Mouse (Mus musculus) spleen, adult 2 months (tissue): ENCODE measurements around the gene Fgfr2. TPM values are rescaled to one million over a fixed set of nuclear protein-coding genes. Genes with fewer than 3 reads are reported as not detected.

Experiments used
- DNase-seq, 2 experiments: peaks; one replicate each; pipeline versions ENCODE4 v3.0.0 to v3.0.0-alpha.2; 2012 to 2021; ENCODE audit warnings: low spot score in 2 of 2, low read depth in 1 of 2
- H3K27ac ChIP-seq: fragments of 200-500 bp; 2 replicates; pipeline ENCODE4 v1.5.1; 2012; ENCODE audit warnings: low read length, inconsistent platforms; ENCODE audit not compliant: insufficient read depth
- H3K27me3 ChIP-seq: fragments of 200-500 bp; 2 replicates; pipeline ENCODE4 v1.6.1; 2012; ENCODE audit warnings: mild to moderate bottlenecking, moderate library complexity, low read length, inconsistent platforms; ENCODE audit not compliant: control insufficient read depth, insufficient read depth
- H3K36me3 ChIP-seq: fragments of 200-500 bp; 2 replicates; pipeline ENCODE4 v1.6.1; 2012; ENCODE audit warnings: mild to moderate bottlenecking, low read length, inconsistent platforms; ENCODE audit not compliant: control insufficient read depth, insufficient read depth
- H3K4me1 ChIP-seq: fragments of 200-500 bp; 2 replicates; pipeline ENCODE4 v1.6.1; 2011; ENCODE audit warnings: inconsistent platforms; ENCODE audit not compliant: control insufficient read depth, insufficient read depth, insufficient read length
- H3K4me3 ChIP-seq: fragments of 200-500 bp; 2 replicates; pipeline ENCODE4 v1.5.1; 2011; ENCODE audit warnings: mild to moderate bottlenecking, inconsistent platforms; ENCODE audit not compliant: insufficient read depth, insufficient read length; ENCODE audit errors: extremely low read depth
- CTCF ChIP-seq: fragments of 200-500 bp; IDR thresholded peaks from 2 replicates; pipeline ENCODE4 v1.5.1; 2011; ENCODE audit warnings: mild to moderate bottlenecking, inconsistent platforms; ENCODE audit not compliant: insufficient read depth, insufficient read length, insufficient replicate concordance; ENCODE audit errors: extremely low read depth
- POLR2A ChIP-seq: fragments of 200-500 bp; IDR thresholded peaks from 2 replicates; pipeline ENCODE4 v1.6.1; 2011; ENCODE audit warnings: low read depth, low read length, inconsistent platforms
- WGBS: fragments of 180-500 bp; shearing (Covaris S2); methylation state at CpG from one replicate; pipeline ENCODE4 v1.1.7; 2018; 5-methylcytosine and 5-hydroxymethylcytosine counted together
- polyA plus RNA-seq: library from polyadenylated mRNA; depleted of rRNA; stranded (reverse); fragments of >200 nt; gene quantifications from 2 replicates; pipeline ENCODE4 v1.2.3, GENCODE M21; 2012

Fgfr2 gene
- polyA plus RNA-seq, 1 experiment = 1.6 TPM

DNA sequence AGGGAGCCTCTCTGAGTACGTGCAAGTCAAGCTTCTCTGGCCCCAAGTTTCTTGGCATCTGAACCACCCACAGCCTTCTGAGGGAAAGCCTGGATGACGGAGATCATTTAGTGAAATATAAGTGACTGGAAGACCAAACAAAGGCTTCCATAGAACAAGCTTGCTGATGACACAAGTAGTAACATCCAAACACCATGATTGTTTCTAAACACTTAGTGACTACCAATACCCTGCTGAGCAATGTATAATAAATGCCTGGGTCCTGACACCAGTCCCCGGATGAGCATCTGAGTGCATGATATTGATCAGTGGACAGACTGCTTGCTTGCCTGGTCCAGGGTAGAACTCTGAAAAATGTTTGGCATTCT, 2284.5 kb downstream of the Fgfr2 start:
- 91% methylated on average over 3 of the region's 3 CpGs for whole genome bisulfite sequencing
- H3K27me3 ChIP-seq = no peaks in the 10 kb centered on the region
- TF ChIP-seq POLR2A = no peak
- no peak for TF ChIP-seq CTCF
- H3K27ac ChIP-seq = no peak overlapping the region
- no peak overlapping the region for H3K4me3 ChIP-seq
- no peaks in the 10 kb centered on the region for H3K36me3 ChIP-seq
- DNase-seq = no peak
- H3K4me1 ChIP-seq = no peaks in the 10 kb centered on the region

DNA sequence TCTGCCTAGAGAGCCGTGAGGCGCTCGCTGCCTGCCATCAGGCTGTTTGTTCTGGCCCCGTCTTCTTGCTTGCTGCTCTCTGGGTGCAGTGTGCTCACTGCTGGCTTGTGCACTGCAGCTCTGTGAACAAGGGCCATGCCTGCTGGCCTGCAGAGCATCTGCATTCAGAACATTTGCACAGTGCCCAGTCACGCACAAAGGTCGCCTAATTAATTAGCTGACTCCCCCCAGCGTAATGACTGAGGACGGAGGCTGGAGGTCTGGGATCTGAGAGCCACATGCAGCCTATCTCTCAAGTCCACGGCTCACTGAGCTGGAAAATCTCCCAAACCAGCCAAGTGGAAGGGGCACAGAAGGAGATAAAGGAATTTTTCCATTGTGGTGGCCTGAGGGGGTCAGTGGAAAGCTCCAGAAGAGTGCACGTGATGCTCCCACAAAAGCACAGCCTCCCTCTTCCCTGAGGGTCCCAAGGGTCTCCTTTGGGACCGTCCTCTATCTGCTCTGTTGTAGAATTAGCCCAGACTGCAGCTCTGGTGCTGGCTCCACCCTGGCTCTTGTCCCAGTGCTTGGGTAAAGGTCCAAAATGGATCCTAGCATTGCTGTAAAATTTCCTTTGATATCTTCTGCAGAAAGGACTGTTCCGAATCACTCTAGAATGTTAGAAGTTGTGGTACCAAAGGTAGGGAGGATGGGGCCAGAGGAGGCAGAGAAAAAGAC, 2285.1 kb downstream of the Fgfr2 start:
- no peaks in the 10 kb centered on the region for H3K4me1 ChIP-seq
- no peak overlapping the region for H3K4me3 ChIP-seq
- no peak for DNase-seq
- H3K27me3 ChIP-seq = no peaks in the 10 kb centered on the region
- H3K36me3 ChIP-seq = no peaks in the 10 kb centered on the region
- 84% methylated on average over 12 of the region's 12 CpGs for WGBS
- TF ChIP-seq CTCF (no peak), POLR2A (no peak)
- H3K27ac ChIP-seq = no peak overlapping the region

DNA sequence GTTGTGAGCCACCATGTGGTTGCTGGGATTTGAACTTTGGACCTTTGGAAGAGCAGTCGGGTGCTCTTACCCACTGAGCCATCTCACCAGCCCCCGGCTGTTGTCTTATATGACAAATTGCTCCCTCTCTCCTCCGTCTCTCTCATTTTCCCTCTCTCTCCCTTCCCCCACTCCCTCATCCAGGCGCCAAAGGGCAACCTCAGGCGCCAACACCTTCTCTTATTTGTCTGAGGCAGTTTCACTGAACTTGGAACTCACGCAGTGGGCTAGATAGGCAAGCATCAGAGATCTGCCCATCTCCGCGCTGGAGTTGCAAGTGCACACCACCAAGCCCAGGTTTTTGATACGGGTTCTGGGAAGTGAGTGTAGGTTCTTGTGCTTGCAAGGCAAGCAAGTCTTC, 2287.1 kb downstream of the Fgfr2 start:
- no peak for TF ChIP-seq POLR2A
- no peaks in the 10 kb centered on the region for H3K27me3 ChIP-seq
- no peak for DNase-seq
- no peaks in the 10 kb centered on the region for H3K36me3 ChIP-seq
- no peaks in the 10 kb centered on the region for H3K4me1 ChIP-seq
- 91% methylated on average over 9 of the region's 9 CpGs for WGBS
- no peak overlapping the region for H3K4me3 ChIP-seq
- H3K27ac ChIP-seq = no peak overlapping the region

DNA sequence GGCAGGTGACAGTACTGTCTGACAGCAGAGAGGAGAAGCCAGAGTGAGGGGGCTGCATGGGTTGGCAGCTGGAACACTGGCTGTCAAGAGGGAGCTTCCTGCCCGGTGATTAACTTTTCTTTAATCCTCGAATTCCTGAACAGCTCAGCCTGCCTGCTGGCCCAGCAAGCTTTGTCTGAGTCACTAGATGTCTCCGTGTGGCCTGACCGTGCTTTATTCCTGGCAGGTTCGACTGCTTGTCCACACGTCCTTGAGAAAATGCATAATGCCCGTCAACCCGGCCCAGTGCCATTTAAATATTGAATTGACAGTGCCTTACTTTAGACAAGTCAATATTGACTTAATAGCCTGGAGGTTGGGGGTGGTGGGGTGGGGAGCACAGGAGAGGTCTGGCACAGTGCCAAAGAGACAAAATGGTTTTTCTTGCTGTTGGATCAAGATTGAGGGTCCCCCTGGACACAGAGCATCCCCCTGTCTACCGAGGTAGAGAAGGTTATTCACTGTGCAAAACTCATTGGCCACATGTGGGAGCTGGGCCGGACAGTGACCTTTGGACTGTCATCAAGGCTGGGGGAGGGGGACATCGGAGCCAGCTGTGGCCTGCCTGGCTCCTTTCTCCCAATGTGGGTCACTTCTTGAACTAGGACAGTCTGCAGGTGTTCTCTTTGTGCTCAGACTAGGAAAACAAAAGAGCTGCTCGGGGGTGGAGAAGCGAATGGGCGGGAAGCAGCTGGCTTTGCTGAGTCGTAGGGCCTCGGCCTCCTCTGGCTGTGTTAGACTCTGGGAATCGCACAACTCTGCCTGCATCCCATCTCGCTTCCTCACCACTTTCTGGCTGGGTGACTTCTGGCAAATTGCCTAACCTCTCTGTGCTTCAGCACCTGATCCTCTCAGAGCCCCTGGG, 2287.9 kb downstream of the Fgfr2 start:
- no peak overlapping the region for H3K4me3 ChIP-seq
- TF ChIP-seq POLR2A (no peak), CTCF (no peak)
- H3K27ac ChIP-seq = no peak overlapping the region
- H3K4me1 ChIP-seq = no peaks in the 10 kb centered on the region
- no peak for DNase-seq
- no peaks in the 10 kb centered on the region for H3K36me3 ChIP-seq
- H3K27me3 ChIP-seq = no peaks in the 10 kb centered on the region
- WGBS = 75% methylated on average over 18 of the region's 18 CpGs

DNA sequence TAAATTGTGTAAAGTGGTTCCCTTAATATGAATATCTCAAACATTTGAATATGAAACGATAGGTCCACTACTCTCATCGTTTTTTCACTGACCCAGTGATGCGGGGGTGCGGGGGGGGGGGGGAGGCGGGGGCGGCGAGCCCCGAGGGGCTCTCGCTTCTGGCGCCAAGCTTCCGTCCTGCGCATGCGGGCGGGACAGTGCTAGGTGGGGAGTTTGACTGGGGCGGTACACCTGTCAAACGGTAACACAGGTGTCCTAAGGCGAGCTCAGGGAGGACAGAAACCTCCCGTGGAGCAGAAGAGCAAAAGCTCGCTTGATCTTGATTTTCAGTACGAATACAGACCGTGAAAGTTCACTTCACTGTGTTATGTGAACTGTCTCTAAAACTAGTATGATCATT, 2288.9 kb downstream of the Fgfr2 start:
- Histone ChIP-seq H3K4me1 (no peaks in the 10 kb centered on the region), H3K27me3 (no peaks in the 10 kb centered on the region), H3K4me3 (no peak overlapping the region), H3K27ac (no peak overlapping the region), H3K36me3 (no peaks in the 10 kb centered on the region)
- WGBS = 53% methylated on average over 21 of the region's 21 CpGs
- TF ChIP-seq CTCF = no peak
- TF ChIP-seq POLR2A = no peak
- peak; percentile 19 to 82 for DNase-seq

DNA sequence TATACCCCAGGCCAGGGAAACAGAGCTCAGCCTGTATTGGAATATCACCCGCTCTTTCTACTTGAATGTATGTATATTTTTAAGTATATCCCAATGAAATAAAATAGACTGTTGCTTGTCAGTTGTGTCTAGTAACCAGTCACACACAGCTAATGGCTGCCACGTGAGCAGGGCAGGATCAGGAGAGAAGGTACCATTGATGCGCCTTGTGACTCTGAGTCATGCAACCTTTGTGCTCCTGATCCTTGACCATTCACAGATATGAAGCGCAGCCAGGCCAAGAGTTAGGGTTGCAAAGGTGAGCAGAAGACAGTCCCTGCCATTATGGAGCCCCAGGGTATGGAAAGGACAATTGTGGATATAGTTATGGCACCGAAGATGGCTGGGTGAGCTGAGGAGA, 2291.6 kb downstream of the Fgfr2 start:
- Histone ChIP-seq H3K36me3 (no peaks in the 10 kb centered on the region), H3K27ac (no peak overlapping the region), H3K27me3 (no peaks in the 10 kb centered on the region), H3K4me1 (peaks cover 8% of the 10 kb centered on the region; the same call in 1 of the 2 replicates), H3K4me3 (no peak overlapping the region)
- DNase-seq = no peak
- TF ChIP-seq POLR2A = no peak
- no peak for TF ChIP-seq CTCF
- WGBS = 91% methylated on average over 5 of the region's 5 CpGs

DNA sequence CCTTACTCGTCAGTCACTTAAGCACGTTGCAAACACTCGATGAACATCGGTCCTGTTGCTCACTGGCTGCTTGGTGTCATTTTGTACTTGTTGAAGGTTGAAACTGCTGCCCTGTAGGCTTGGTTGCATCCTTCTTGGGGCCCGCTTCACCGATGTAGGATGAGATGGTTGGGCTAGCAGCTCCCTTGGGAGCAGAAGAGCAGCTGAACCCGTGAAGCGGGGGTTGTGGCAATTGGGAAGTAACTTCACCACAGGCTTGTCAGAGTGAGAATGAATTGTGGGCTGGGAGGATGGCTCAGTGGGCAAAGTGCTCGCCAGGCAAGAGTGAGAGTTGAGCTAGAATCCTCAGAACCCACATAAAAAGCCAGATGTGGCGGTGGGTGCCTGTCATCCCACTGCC, 2294.7 kb downstream of the Fgfr2 start:
- H3K27me3 ChIP-seq = no peaks in the 10 kb centered on the region
- no peaks in the 10 kb centered on the region for H3K36me3 ChIP-seq
- no peak for TF ChIP-seq POLR2A
- no peak for TF ChIP-seq CTCF
- no peak overlapping the region for H3K4me3 ChIP-seq
- H3K27ac ChIP-seq = peak overlapping the region; percentile 45; the same call in 1 of the 2 replicates
- 18% methylated on average over 10 of the region's 10 CpGs for WGBS
- peaks cover 8% of the 10 kb centered on the region; the same call in 1 of the 2 replicates for H3K4me1 ChIP-seq
- DNase-seq = peak in 1 of 2 experiments; percentile 9
